Mouse (Mus musculus): Measurements from ENCODE around the gene Traf3. TPM values are rescaled to one million over a fixed set of nuclear protein-coding genes. Genes with fewer than 3 reads are reported as not detected.

Traf3 gene
- polyA plus RNA-seq, 1 experiment = not detected

GRCm38 (mm10) chr12:111161943-111162311 is 4.2 kb upstream of the Traf3 start:
- H3K4me3 ChIP-seq (ENCODE audit: insufficient read depth, low read depth, low read length) = peak overlapping the region; percentile 35; the same call in 1 of the 2 replicates
- TF ChIP-seq CTCF (IDR thresholded peaks at IDR 0.05; ENCODE audit: insufficient read depth, low read depth, low read length) (no peak), POLR2A (IDR thresholded peaks at IDR 0.05; ENCODE audit: insufficient read depth, low read depth, low read length) (no peak)
- peaks cover 26% of the 10 kb centered on the region for H3K4me1 ChIP-seq (ENCODE audit: control insufficient read depth, insufficient read depth, low read length)
- peak overlapping the region; percentile 52 for H3K27ac ChIP-seq (ENCODE audit: insufficient read depth, low read depth, low read length)
- WGBS = 34% methylated on average over 7 of the region's 7 CpGs

GRCm38 (mm10) chr12:111162312-111163061 is 3.7 kb upstream of the Traf3 start:
- H3K27ac ChIP-seq (ENCODE audit: insufficient read depth, low read depth, low read length) = peak overlapping the region; percentile 73
- WGBS = 3% methylated on average over 16 of the region's 16 CpGs
- TF ChIP-seq POLR2A (IDR thresholded peaks at IDR 0.05; ENCODE audit: insufficient read depth, low read depth, low read length) (peak; percentile 22; the same call in 1 of the 2 replicates), CTCF (IDR thresholded peaks at IDR 0.05; ENCODE audit: insufficient read depth, low read depth, low read length) (no peak)
- H3K4me3 ChIP-seq (ENCODE audit: insufficient read depth, low read depth, low read length) = peak overlapping the region; percentile 35
- peaks cover 26% of the 10 kb centered on the region for H3K4me1 ChIP-seq (ENCODE audit: control insufficient read depth, insufficient read depth, low read length)

- H3K27ac ChIP-seq (ENCODE audit: insufficient read depth, low read depth, low read length) = peak overlapping the region; percentile 32
- peaks cover 28% of the 10 kb centered on the region for H3K4me1 ChIP-seq (ENCODE audit: control insufficient read depth, insufficient read depth, low read length)
- no peak for TF ChIP-seq CTCF (IDR thresholded peaks at IDR 0.05; ENCODE audit: insufficient read depth, low read depth, low read length)
- TF ChIP-seq POLR2A (IDR thresholded peaks at IDR 0.05; ENCODE audit: insufficient read depth, low read depth, low read length) = no peak
- WGBS = under 1% methylated on average over 13 of the region's 13 CpGs
- H3K4me3 ChIP-seq (ENCODE audit: insufficient read depth, low read depth, low read length) = peak overlapping the region; percentile 45
These were observed 1.8 kb upstream of the Traf3 start for GRCm38 (mm10) chr12:111164310-111164751.

GRCm38 (mm10) chr12:111165146-111165812 is 891 bp upstream of the Traf3 start:
- H3K4me3 ChIP-seq (ENCODE audit: insufficient read depth, low read depth, low read length) = peak overlapping the region; percentile 88
- peaks cover 28% of the 10 kb centered on the region for H3K4me1 ChIP-seq (ENCODE audit: control insufficient read depth, insufficient read depth, low read length)
- WGBS = 61% methylated on average over 10 of the region's 10 CpGs
- TF ChIP-seq CTCF (IDR thresholded peaks at IDR 0.05; ENCODE audit: insufficient read depth, low read depth, low read length) (peak; percentile 10; the same call in 1 of the 2 replicates), POLR2A (IDR thresholded peaks at IDR 0.05; ENCODE audit: insufficient read depth, low read depth, low read length) (no peak)
- peak overlapping the region; percentile 22 for H3K27ac ChIP-seq (ENCODE audit: insufficient read depth, low read depth, low read length)

GRCm38 (mm10) chr12:111166681-111167289 is 615 bp downstream of the Traf3 start:
- H3K4me3 ChIP-seq (ENCODE audit: insufficient read depth, low read depth, low read length) = peak overlapping the region; percentile 88
- H3K27ac ChIP-seq (ENCODE audit: insufficient read depth, low read depth, low read length) = no peak overlapping the region
- TF ChIP-seq CTCF (IDR thresholded peaks at IDR 0.05; ENCODE audit: insufficient read depth, low read depth, low read length) (no peak), POLR2A (IDR thresholded peaks at IDR 0.05; ENCODE audit: insufficient read depth, low read depth, low read length) (no peak)
- WGBS = under 1% methylated on average over 48 of the region's 48 CpGs
- peaks cover 27% of the 10 kb centered on the region for H3K4me1 ChIP-seq (ENCODE audit: control insufficient read depth, insufficient read depth, low read length)

GRCm38 (mm10) chr12:111168891-111169290 is 2.7 kb downstream of the Traf3 start:
- Histone ChIP-seq H3K27ac (ENCODE audit: insufficient read depth, low read depth, low read length) (no peak overlapping the region), H3K4me3 (ENCODE audit: insufficient read depth, low read depth, low read length) (no peak overlapping the region), H3K4me1 (ENCODE audit: control insufficient read depth, insufficient read depth, low read length) (peaks cover 16% of the 10 kb centered on the region)
- WGBS = 72% methylated on average over 4 of the region's 4 CpGs
- TF ChIP-seq CTCF (IDR thresholded peaks at IDR 0.05; ENCODE audit: insufficient read depth, low read depth, low read length) = no peak
- TF ChIP-seq POLR2A (IDR thresholded peaks at IDR 0.05; ENCODE audit: insufficient read depth, low read depth, low read length) = no peak

GRCm38 (mm10) chr12:111178772-111179171 is 12.6 kb downstream of the Traf3 start:
- 76% methylated on average over 4 of the region's 4 CpGs for WGBS
- H3K27ac ChIP-seq (ENCODE audit: insufficient read depth, low read depth, low read length) = no peak overlapping the region
- TF ChIP-seq POLR2A (IDR thresholded peaks at IDR 0.05; ENCODE audit: insufficient read depth, low read depth, low read length) (no peak), CTCF (IDR thresholded peaks at IDR 0.05; ENCODE audit: insufficient read depth, low read depth, low read length) (no peak)
- no peak overlapping the region for H3K4me3 ChIP-seq (ENCODE audit: insufficient read depth, low read depth, low read length)
- no peaks in the 10 kb centered on the region for H3K4me1 ChIP-seq (ENCODE audit: control insufficient read depth, insufficient read depth, low read length)

GRCm38 (mm10) chr12:111181848-111182247 is 15.7 kb downstream of the Traf3 start:
- WGBS = 84% methylated on average over 5 of the region's 5 CpGs
- 0 out of 2 replicates have a peak, but pooled peaks cover 2% of the 10 kb centered on the region for H3K4me1 ChIP-seq (ENCODE audit: control insufficient read depth, insufficient read depth, low read length)
- no peak overlapping the region for H3K27ac ChIP-seq (ENCODE audit: insufficient read depth, low read depth, low read length)
- H3K4me3 ChIP-seq (ENCODE audit: insufficient read depth, low read depth, low read length) = no peak overlapping the region
- TF ChIP-seq CTCF (IDR thresholded peaks at IDR 0.05; ENCODE audit: insufficient read depth, low read depth, low read length) = no peak
- no peak for TF ChIP-seq POLR2A (IDR thresholded peaks at IDR 0.05; ENCODE audit: insufficient read depth, low read depth, low read length)

Data from olfactory bulb, adult 2 months (tissue).